Mouse (Mus musculus) heart, postnatal 0 days (tissue): Measurements from ENCODE around the gene Fscn3.

ENCODE experiments used
- CTCF ChIP-seq: IDR thresholded peaks from 2 replicates; pipeline ENCODE4 v1.5.1; 2016; ENCODE audit warnings: antibody characterized with exemption, control low read depth, low read depth
- EP300 ChIP-seq: IDR thresholded peaks from 2 replicates; pipeline ENCODE4 v1.6.1; 2016; ENCODE audit warnings: antibody characterized with exemption, low read depth

GRCm38 (mm10) chr6:28423767-28424695 is 3.6 kb upstream of the Fscn3 start:
- TF ChIP-seq CTCF, result 0 out of 2 replicates have a peak, but pooled peaks have one; percentile 8
- no peak for TF ChIP-seq EP300
